Mouse (Mus musculus): ENCODE results near the gene Ankmy1. TPM values are rescaled to one million over a fixed set of nuclear protein-coding genes. Genes with fewer than 3 reads are reported as not detected.
A peak's percentile ranks its signal among the peaks of the same experiment; 100 is the strongest.

The Ankmy1 gene
- polyA plus RNA-seq, 1 experiment from 2014 or later, result 1.6 TPM

GRCm38 (mm10) chr1:92832011-92833010, 70.4 kb downstream of the Ankmy1 start:
- Histone ChIP-seq H3K4me1 (ENCODE audit: control insufficient read depth, insufficient read depth, low read length) (peaks cover 28% of the 10 kb centered on the region), H3K9me3 (ENCODE audit: control insufficient read depth, low read length) (no peaks in the 10 kb centered on the region), H3K9ac (replicated peaks; ENCODE audit: low read length) (peak overlapping the region; percentile 95), H3K27ac (replicated peaks; ENCODE audit: low read depth, low read length) (peak overlapping the region; percentile 93), H3K27me3 (ENCODE audit: control insufficient read depth, insufficient read depth, low read length) (0 out of 2 replicates have a peak, but pooled peaks cover 4% of the 10 kb centered on the region), H3K4me3 (replicated peaks; ENCODE audit: low read depth, low read length) (peak overlapping the region; percentile 92), H3K4me2 (ENCODE audit: low read length) (peak overlapping the region; percentile 80), H3K36me3 (ENCODE audit: control insufficient read depth, insufficient read depth, low read length) (no peaks in the 10 kb centered on the region)
- ATAC-seq (ENCODE audit: low FRiP score, low TSS enrichment), result peak; percentile 35; the same call in 1 of the 2 replicates
- under 1% methylated on average over 62 of the region's 62 CpGs for WGBS
- peak; percentile 86 for DNase-seq

GRCm38 (mm10) chr1:92831188-92832001, 71.3 kb downstream of the Ankmy1 start, which contains the start of gene Gpc1:
Gene Gpc1 (plus strand): TSS chr1:92831645.
- Histone ChIP-seq H3K9me3 (ENCODE audit: control insufficient read depth, low read length) (no peaks in the 10 kb centered on the region), H3K4me2 (ENCODE audit: low read length) (peak within 1 kb of the TSS; percentile 80), H3K27me3 (ENCODE audit: control insufficient read depth, insufficient read depth, low read length) (0 out of 2 replicates have a peak, but pooled peaks cover 4% of the 10 kb centered on the region), H3K4me3 (replicated peaks; ENCODE audit: low read depth, low read length) (peak within 1 kb of the TSS; percentile 92), H3K36me3 (ENCODE audit: control insufficient read depth, insufficient read depth, low read length) (no peaks in the 10 kb centered on the region), H3K4me1 (ENCODE audit: control insufficient read depth, insufficient read depth, low read length) (peaks cover 28% of the 10 kb centered on the region), H3K27ac (replicated peaks; ENCODE audit: low read depth, low read length) (peak within 1 kb of the TSS; percentile 93), H3K9ac (replicated peaks; ENCODE audit: low read length) (peak within 1 kb of the TSS; percentile 95)
- ATAC-seq (ENCODE audit: low FRiP score, low TSS enrichment) (peak; percentile 84), DNase-seq (peak; percentile 94)
- under 1% methylated on average over 61 of the region's 99 CpGs for WGBS

GRCm38 (mm10) chr1:92830626-92831187, 72.0 kb downstream of the Ankmy1 start:
- no peak for DNase-seq
- 6% methylated on average over 13 of the region's 13 CpGs for WGBS
- Histone ChIP-seq H3K4me1 (ENCODE audit: control insufficient read depth, insufficient read depth, low read length) (peaks cover 28% of the 10 kb centered on the region), H3K9ac (replicated peaks; ENCODE audit: low read length) (peak overlapping the region; percentile 95), H3K27me3 (ENCODE audit: control insufficient read depth, insufficient read depth, low read length) (0 out of 2 replicates have a peak, but pooled peaks cover 4% of the 10 kb centered on the region), H3K4me2 (ENCODE audit: low read length) (peak overlapping the region; percentile 80), H3K27ac (replicated peaks; ENCODE audit: low read depth, low read length) (peak overlapping the region; percentile 93), H3K9me3 (ENCODE audit: control insufficient read depth, low read length) (no peaks in the 10 kb centered on the region), H3K4me3 (replicated peaks; ENCODE audit: low read depth, low read length) (peak overlapping the region; percentile 92), H3K36me3 (ENCODE audit: control insufficient read depth, insufficient read depth, low read length) (no peaks in the 10 kb centered on the region)
- no peak for ATAC-seq (ENCODE audit: low FRiP score, low TSS enrichment)

GRCm38 (mm10) chr1:92815756-92816294, 86.9 kb downstream of the Ankmy1 start:
- no peak for ATAC-seq (ENCODE audit: low FRiP score, low TSS enrichment)
- 75% methylated on average over 5 of the region's 5 CpGs for WGBS

GRCm38 (mm10) chr1:92815100-92815499, 87.6 kb downstream of the Ankmy1 start:
- Histone ChIP-seq H3K27me3 (ENCODE audit: control insufficient read depth, insufficient read depth, low read length) (no peaks in the 10 kb centered on the region), H3K4me2 (ENCODE audit: low read length) (no peak overlapping the region), H3K27ac (replicated peaks; ENCODE audit: low read depth, low read length) (no peak overlapping the region), H3K4me3 (replicated peaks; ENCODE audit: low read depth, low read length) (no peak overlapping the region), H3K4me1 (ENCODE audit: control insufficient read depth, insufficient read depth, low read length) (no peaks in the 10 kb centered on the region), H3K36me3 (ENCODE audit: control insufficient read depth, insufficient read depth, low read length) (no peaks in the 10 kb centered on the region), H3K9me3 (ENCODE audit: control insufficient read depth, low read length) (no peaks in the 10 kb centered on the region), H3K9ac (replicated peaks; ENCODE audit: low read length) (no peak overlapping the region)
- DNase-seq, result no peak
- WGBS, result 49% methylated on average over 9 of the region's 9 CpGs
- no peak for ATAC-seq (ENCODE audit: low FRiP score, low TSS enrichment)

More at GRCm38 (mm10) chr1:92815756-92816294, 86.9 kb downstream of the Ankmy1 start:
- Histone ChIP-seq H3K4me1 (ENCODE audit: control insufficient read depth, insufficient read depth, low read length) (no peaks in the 10 kb centered on the region), H3K9ac (replicated peaks; ENCODE audit: low read length) (no peak overlapping the region), H3K4me3 (replicated peaks; ENCODE audit: low read depth, low read length) (no peak overlapping the region), H3K4me2 (ENCODE audit: low read length) (no peak overlapping the region), H3K27ac (replicated peaks; ENCODE audit: low read depth, low read length) (no peak overlapping the region), H3K27me3 (ENCODE audit: control insufficient read depth, insufficient read depth, low read length) (no peaks in the 10 kb centered on the region), H3K9me3 (ENCODE audit: control insufficient read depth, low read length) (no peaks in the 10 kb centered on the region), H3K36me3 (ENCODE audit: control insufficient read depth, insufficient read depth, low read length) (no peaks in the 10 kb centered on the region)
- DNase-seq, result no peak

GRCm38 (mm10) chr1:92814319-92814718, 88.4 kb downstream of the Ankmy1 start:
- H3K4me1 ChIP-seq (ENCODE audit: control insufficient read depth, insufficient read depth, low read length), result no peaks in the 10 kb centered on the region
- no peak for ATAC-seq (ENCODE audit: low FRiP score, low TSS enrichment)

More at GRCm38 (mm10) chr1:92814319-92814718, 88.4 kb downstream of the Ankmy1 start:
- Histone ChIP-seq H3K4me2 (ENCODE audit: low read length) (no peak overlapping the region), H3K36me3 (ENCODE audit: control insufficient read depth, insufficient read depth, low read length) (no peaks in the 10 kb centered on the region), H3K9ac (replicated peaks; ENCODE audit: low read length) (no peak overlapping the region), H3K9me3 (ENCODE audit: control insufficient read depth, low read length) (peaks cover 3% of the 10 kb centered on the region; the same call in 1 of the 2 replicates), H3K27me3 (ENCODE audit: control insufficient read depth, insufficient read depth, low read length) (no peaks in the 10 kb centered on the region), H3K4me3 (replicated peaks; ENCODE audit: low read depth, low read length) (no peak overlapping the region), H3K27ac (replicated peaks; ENCODE audit: low read depth, low read length) (no peak overlapping the region)
- WGBS, result 79% methylated on average over 5 of the region's 5 CpGs
- no peak for DNase-seq
